Mouse (Mus musculus) CD4-positive, CD25-positive, alpha-beta regulatory T cell, adult 2 months (primary cell): ENCODE measurements at regions not wholly inside any gene's neighbourhood (a gene's known extent, or its start where the extent isn't known, plus 50 kb on each side); places are given as distances from the start of the nearest gene placed in this dataset.
A peak's percentile ranks its signal among the peaks of the same experiment; 100 is the strongest.

Source experiments
- DNase-seq: peaks from one replicate; pipeline ENCODE4 v3.0.0-alpha.2; 2012; ENCODE audit warnings: low read depth, low spot score

GRCm38 (mm10) chr16:76453457-76454200 is 80.0 kb upstream of the Nrip1 start:
- no peak for DNase-seq

GRCm38 (mm10) chr16:76448773-76449172 is 75.1 kb upstream of the Nrip1 start:
- peak; percentile 8 for DNase-seq

DNA sequence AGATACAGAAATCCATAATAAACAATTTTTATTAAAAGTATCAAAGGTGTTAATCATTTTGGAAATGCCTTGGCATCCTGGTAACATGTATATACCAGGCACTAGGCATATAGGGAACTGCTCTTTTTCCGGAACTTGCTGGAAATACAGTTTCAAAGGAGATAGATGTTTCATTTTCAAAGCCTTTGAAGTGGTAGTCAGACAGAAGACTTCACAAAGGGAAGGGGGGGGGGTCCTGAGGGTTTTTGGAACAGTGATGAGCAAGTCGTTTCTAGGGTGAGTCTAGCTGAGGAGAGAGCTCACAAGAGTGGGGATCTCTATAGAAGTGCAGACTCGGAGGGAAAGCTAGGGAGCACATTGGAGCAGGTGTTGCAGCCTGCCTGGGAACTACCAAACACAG is 73.4 kb upstream of the Nrip1 start:
- peak; percentile 28 for DNase-seq

GRCm38 (mm10) chr16:76444668-76445067 is 71.0 kb upstream of the Nrip1 start:
- no peak for DNase-seq

- no peak for DNase-seq
Measured at GRCm38 (mm10) chr16:76442635-76443034, 69.0 kb upstream of the Nrip1 start.

DNA sequence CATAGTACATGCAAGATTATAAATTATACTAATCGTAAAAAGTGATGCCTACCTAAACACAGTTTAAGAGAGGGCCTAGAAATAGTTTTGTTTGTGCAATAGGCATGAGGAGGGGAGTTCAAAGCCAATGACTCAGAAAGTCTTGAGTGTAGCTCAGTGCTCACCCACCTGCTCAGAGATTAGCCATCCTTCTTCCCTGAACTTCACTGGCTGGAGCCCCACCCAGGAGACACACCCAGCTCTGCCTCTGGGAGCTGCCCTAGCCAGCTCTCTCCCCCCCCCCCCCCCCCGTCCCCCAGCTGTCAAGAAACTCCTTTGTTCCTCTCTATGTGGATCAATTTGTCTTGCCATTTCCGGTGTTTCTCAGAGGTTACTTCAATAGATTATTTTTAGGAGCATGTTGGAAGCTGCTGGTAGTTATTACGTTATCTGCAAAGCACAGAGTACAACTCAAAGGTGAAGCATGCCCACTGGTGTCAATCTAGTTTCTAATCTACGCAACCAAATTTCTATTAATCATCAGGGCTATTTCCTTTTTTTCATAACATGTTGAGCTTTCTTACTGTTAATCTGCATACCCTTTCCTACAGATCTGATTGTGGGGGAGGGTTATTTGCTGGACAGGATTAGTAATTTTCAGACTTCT is 68.3 kb upstream of the Nrip1 start:
- DNase-seq: no peak

DNA sequence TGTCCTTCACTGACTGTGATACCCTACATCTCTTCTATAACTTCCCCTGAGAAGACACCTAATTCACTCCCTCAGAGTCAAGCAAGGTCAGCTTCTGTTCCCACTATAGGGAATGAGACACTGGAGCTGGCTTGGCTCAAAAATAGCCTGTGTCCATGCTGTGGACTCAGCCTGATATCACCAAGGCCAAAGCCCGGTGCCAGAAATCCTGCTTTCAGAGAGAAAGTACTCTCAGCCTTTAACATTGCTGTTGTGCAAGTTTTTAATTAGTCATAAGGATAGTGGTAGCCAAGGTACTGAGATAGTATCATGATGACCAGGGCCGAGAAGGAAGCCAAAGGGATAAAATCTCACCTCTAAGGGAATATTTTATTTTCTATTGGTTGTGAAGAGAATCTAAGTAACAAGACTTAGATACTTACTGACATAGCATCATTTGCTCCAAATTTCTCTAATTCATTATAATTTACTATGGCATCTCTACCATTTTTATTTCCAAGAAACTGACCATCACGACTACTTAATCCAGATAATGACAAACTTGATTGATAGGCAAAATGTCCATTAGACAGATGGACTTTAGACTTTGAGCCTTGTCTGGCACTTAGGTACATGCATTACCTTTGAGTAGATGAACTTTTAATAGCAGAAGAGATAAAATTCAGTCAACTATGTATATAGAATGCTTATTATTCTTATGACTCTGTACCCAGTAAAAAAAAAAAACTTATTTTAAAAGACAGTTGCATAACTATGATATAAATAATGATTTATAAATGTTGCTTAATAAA is 64.7 kb upstream of the Nrip1 start:
- DNase-seq: no peak

- DNase-seq: peak; percentile 20
Measured at GRCm38 (mm10) chr16:76436290-76436689, 62.7 kb upstream of the Nrip1 start.

DNA sequence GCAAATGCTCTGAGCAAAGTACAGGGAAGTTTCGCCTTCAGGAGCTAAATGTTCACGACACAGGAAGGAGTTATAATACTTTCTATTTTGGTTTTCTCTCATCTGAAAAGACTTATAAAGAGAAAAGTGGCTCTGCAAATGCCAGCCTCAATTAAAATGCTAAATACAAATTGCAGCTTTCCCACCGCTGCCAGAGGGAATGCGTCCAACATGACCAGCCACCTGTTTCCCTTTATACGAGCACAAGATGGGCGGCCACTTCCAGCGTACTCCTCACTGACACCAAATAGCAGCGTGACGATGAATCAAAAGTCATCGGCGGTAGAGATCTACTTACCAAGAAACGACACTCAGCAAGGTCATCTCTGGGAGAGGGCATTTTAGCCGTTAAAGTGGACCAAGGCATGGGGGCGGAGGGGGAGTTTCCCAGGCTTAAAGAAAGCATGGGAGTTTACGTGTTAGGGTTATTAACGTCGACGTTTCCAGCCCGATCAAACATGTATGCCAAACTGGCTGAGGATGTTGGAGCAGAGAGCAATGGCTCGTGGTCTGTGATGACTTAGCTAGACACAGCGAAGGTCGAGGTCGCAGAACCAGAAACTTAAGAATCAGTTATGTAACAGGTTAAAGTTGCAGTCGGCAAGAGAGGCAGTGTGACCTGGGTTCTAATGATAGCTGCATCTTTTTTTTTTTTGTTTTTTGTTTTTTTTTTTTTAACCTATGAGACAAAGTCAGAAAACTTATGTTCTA is 59.6 kb upstream of the Nrip1 start:
- no peak for DNase-seq

DNA sequence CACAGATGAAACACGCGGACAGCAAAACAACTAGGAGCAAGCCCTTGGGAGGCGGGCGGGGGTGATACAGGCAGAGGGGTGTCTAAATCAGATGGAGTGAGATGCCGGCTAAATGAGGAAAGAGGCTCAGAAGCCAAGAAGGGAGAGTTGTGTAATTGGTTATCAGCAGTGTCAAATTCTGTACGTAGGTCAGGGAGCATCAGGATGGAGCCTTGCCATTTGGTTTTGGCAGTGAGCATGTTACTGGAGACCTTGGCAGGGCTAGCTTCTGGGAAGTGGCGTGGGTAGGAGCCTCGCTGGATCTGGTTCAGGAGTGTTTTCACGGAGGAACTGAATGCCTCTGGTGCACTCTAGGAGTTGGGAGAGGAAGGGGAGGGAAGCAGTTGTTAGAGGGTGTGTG is 58.7 kb upstream of the Nrip1 start:
- no peak for DNase-seq

DNA sequence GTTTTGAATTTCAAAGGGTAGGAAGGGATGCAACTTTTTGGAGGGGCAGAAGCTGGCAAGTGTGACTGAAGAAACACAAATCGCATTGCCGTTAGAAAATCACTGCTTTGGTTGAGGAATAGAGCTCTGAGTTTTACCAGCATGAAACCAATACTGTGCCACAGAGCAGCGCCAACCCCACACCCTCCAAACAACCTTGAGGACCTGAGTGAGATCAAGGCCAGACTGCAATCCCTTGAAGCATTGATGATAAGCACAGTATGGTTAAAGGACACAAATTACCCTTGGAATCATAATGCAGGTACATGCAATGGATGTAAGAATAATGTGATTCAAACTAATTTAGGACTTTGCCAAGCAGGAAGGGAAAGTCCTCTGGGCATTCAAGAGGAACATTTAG is 55.5 kb upstream of the Nrip1 start:
- no peak for DNase-seq

- DNase-seq: no peak
Measured at GRCm38 (mm10) chr16:76423964-76424363, 50.3 kb upstream of the Nrip1 start.
